Mouse (Mus musculus) hindbrain, postnatal 0 days (tissue): ENCODE results near the gene Elovl7. TPM values are rescaled to one million over a fixed set of nuclear protein-coding genes. Genes with fewer than 3 reads are reported as not detected.
A peak's percentile ranks its signal among the peaks of the same experiment; 100 is the strongest.

Experiments
- ATAC-seq: fragments of 200-750 bp; cut with Nextera tagmentation; 2 replicates; pipeline ENCODE4 v1.8.0; 2017; ENCODE audit warnings: mild to moderate bottlenecking, moderate TSS enrichment, moderate library complexity
- DNase-seq: peaks from one replicate; pipeline ENCODE4 v3.0.0-alpha.2; 2015; ENCODE audit warnings: low spot score
- H3K27ac ChIP-seq: fragments of 300-500 bp; sonication (generic); 2 replicates; pipeline ENCODE4 v1.5.1; 2014; ENCODE audit warnings: mild to moderate bottlenecking
- H3K27me3 ChIP-seq: fragments of 300-500 bp; sonication (generic); 2 replicates; pipeline ENCODE4 v1.6.1; 2014; ENCODE audit warnings: low read length, mixed read lengths; ENCODE audit not compliant: insufficient read depth
- H3K36me3 ChIP-seq: fragments of 300-500 bp; sonication (generic); 2 replicates; pipeline ENCODE4 v1.6.1; 2014; ENCODE audit warnings: low read length, mixed read lengths; ENCODE audit not compliant: insufficient read depth
- H3K4me1 ChIP-seq: fragments of 300-500 bp; sonication (generic); 2 replicates; pipeline ENCODE4 v1.6.1; 2014; ENCODE audit warnings: antibody characterized with exemption, low read length, mixed read lengths; ENCODE audit not compliant: insufficient read depth
- H3K4me2 ChIP-seq: fragments of 300-500 bp; sonication (generic); 2 replicates; pipeline ENCODE4 v1.6.1; 2014; ENCODE audit warnings: low read depth, mild to moderate bottlenecking, low read length, moderate library complexity, mixed read lengths
- H3K4me3 ChIP-seq: fragments of 300-500 bp; sonication (generic); 2 replicates; pipeline ENCODE4 v1.5.1; 2014; ENCODE audit warnings: low read length
- H3K9ac ChIP-seq: fragments of 300-500 bp; sonication (generic); replicated peaks from 2 replicates; pipeline ENCODE4 v1.6.1; 2014; ENCODE audit warnings: mild to moderate bottlenecking, low read length, moderate library complexity, mixed read lengths
- H3K9me3 ChIP-seq: fragments of 300-500 bp; sonication (generic); 2 replicates; pipeline ENCODE4 v1.6.1; 2016; ENCODE audit warnings: low read length, mixed read lengths
- CTCF ChIP-seq: IDR thresholded peaks from 2 replicates; pipeline ENCODE4 v1.5.1; 2016; ENCODE audit warnings: antibody characterized with exemption, control low read depth, low read depth
- WGBS: fragments of 180-500 bp; shearing (Covaris S2); extraction: QIAGEN DNeasy Blood & Tissue Kit; methylation state at CpG from one replicate; pipeline ENCODE4 v1.1.7; 2014; 5-methylcytosine and 5-hydroxymethylcytosine counted together
- polyA plus RNA-seq: library from polyadenylated mRNA; unstranded; fragments of >200 nt; fragmentation: Nextera tagmentation; extraction: Ambion mirVana; gene quantifications from 2 replicates; pipeline ENCODE4 v1.2.1, GENCODE M21; 2015
- total RNA-seq: library from RNA; depleted of rRNA; stranded (reverse); fragments of >200 nt; gene quantifications from 2 replicates; pipeline ENCODE4 v1.2.3, GENCODE M21; 2014

Gene Elovl7
- total and polyA plus RNA-seq, 2 experiments from 2014 or later: 4.0 to 5.2 TPM

DNA sequence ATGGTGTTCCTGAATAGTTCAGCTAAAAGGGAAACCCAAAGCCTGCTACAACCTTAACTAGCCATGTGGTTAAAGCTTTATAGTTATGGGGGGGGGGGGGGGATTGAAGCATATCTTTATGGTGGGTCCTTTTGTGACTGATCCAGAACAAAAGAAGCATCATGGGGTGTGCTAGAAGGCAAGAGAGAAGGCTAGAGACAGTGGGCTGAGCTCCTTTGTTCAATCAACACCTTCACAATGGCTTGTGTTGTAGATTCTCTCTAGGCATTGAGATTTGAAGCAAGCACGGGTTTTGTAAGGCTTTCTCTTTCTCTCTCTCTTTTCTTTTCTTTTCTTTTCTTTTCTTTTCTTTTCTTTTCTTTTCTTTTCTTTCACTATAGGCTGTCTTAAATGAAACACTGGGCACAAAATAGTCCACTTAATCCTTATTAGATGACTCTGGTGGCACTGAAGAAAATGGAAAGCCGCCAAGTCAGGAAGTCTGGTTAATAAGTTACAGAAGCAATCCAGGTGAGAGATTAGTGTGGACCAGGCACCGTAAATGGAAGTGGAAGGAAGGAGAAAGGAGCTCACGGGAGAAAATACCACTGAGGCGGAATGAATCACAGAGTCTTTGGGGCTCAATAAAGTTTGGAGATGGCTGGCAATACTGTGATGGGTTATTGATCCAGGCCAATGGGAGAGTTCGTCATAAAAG is 15.6 kb downstream of the Elovl7 start:
- Histone ChIP-seq H3K4me3 (no peak overlapping the region), H3K9ac (no peak overlapping the region), H3K27ac (no peak overlapping the region), H3K36me3 (no peaks in the 10 kb centered on the region), H3K4me2 (no peak overlapping the region), H3K27me3 (no peaks in the 10 kb centered on the region), H3K4me1 (no peaks in the 10 kb centered on the region), H3K9me3 (no peaks in the 10 kb centered on the region)
- DNase-seq (no peak), ATAC-seq (no peak)
- TF ChIP-seq CTCF: no peak
- 68% methylated on average over 6 of the region's 6 CpGs for WGBS

DNA sequence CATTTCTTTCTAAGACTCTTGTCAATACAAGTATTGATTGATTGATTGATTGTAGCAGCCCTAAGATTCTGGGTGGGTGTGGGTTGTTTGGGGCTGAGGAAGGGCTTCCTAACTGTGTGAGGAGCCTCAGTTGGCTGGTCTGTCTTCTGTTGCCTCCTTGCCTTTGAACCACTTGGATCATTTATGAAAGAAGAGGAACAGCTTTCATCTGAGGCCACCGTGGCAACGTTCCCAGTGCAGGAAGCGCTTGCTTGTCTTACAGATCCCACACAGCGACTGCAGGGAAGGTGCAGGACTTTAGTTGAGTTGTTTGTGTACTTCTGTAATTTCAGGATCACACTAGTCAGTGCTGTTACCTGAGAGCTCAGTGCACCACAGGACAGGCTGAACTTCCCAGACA is 25.8 kb downstream of the Elovl7 start:
- TF ChIP-seq CTCF: no peak
- H3K4me3 ChIP-seq: no peak overlapping the region
- no peak for DNase-seq
- H3K9me3 ChIP-seq: no peaks in the 10 kb centered on the region
- H3K4me1 ChIP-seq: no peaks in the 10 kb centered on the region
- no peak for ATAC-seq
- no peaks in the 10 kb centered on the region for H3K36me3 ChIP-seq
- no peaks in the 10 kb centered on the region for H3K27me3 ChIP-seq
- no peak overlapping the region for H3K27ac ChIP-seq
- WGBS: 52% methylated on average over 4 of the region's 4 CpGs
- no peak overlapping the region for H3K9ac ChIP-seq
- H3K4me2 ChIP-seq: no peak overlapping the region

DNA sequence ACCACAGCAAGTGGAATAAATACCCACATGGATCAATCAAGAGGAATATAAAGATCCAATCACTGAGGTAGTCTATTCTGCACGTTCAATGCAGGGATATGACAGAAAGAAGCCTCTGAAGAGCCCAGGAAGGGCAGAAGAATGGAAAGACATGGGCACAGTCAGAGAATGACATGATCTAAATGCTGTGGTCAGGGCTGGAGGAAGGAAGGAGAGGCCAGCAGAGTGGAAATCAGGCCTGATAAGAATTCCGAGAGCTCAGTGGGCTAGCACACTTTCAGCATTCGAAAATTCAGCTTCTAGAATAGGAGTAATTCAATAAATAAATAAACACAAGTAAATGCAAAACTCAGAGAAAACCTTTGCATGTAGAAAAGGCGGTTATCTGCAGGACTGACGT is 27.5 kb downstream of the Elovl7 start:
- no peak for TF ChIP-seq CTCF
- Histone ChIP-seq H3K36me3 (no peaks in the 10 kb centered on the region), H3K27ac (no peak overlapping the region), H3K27me3 (no peaks in the 10 kb centered on the region), H3K9ac (no peak overlapping the region), H3K9me3 (no peaks in the 10 kb centered on the region), H3K4me1 (no peaks in the 10 kb centered on the region), H3K4me3 (no peak overlapping the region), H3K4me2 (no peak overlapping the region)
- 82% methylated on average over 5 of the region's 5 CpGs for WGBS
- ATAC-seq: no peak
- DNase-seq: no peak

DNA sequence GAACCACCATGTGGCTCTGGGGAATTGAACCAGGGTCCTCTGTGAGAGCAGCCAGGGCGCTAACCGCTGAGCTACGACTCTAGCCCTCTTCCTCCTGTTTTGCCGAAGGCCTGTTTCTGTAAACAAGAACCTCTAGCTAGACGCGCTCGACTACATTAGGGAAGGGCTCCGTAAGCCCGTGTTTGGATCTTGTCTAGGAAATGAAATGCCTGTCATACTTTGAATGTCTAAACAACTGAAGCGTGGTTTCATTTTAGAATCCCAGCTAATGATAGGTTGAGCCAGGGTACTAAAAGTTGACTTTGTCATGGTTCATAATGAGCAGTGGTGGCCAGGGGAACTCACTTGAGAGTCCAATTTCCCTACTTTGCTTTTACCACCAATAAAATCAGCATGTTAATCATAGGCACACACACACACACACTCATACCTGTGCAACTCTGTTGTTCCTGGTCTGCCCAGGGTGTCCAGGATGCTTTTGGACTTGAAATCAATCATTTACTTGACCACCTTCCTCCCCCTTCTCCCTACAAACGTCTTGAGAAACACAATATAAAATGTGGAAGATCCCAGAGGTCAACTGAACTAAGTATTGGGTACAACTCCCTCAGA is 31.0 kb downstream of the Elovl7 start:
- Histone ChIP-seq H3K36me3 (no peaks in the 10 kb centered on the region), H3K4me3 (no peak overlapping the region), H3K9me3 (no peaks in the 10 kb centered on the region), H3K4me2 (no peak overlapping the region), H3K4me1 (no peaks in the 10 kb centered on the region), H3K27me3 (no peaks in the 10 kb centered on the region), H3K9ac (no peak overlapping the region), H3K27ac (no peak overlapping the region)
- ATAC-seq: no peak
- no peak for DNase-seq
- 85% methylated on average over 11 of the region's 11 CpGs for WGBS
- TF ChIP-seq CTCF: no peak

DNA sequence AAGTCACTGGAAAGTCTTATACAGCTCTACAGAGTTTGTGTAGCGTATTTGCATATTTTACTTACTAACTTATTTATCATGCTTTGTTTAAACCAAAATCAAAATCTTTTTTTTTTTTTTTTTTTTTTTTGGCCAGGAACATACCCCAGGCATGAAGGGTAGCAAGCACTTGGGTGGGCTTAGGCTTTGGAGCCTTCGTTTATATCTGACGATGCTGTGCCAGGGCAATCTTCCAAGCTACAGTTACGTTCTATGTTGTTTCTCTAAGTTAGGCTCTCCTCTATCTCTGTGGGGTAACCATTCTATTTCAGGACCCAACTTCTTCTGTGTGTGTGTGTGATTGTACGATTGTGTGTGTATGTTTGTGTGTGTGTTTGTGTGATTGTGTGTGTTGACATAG is 36.9 kb downstream of the Elovl7 start:
- ATAC-seq (no peak), DNase-seq (no peak)
- Histone ChIP-seq H3K4me1 (no peaks in the 10 kb centered on the region), H3K27me3 (no peaks in the 10 kb centered on the region), H3K27ac (no peak overlapping the region), H3K4me2 (no peak overlapping the region), H3K36me3 (no peaks in the 10 kb centered on the region), H3K4me3 (no peak overlapping the region), H3K9ac (no peak overlapping the region), H3K9me3 (no peaks in the 10 kb centered on the region)
- WGBS: 66% methylated on average over 5 of the region's 5 CpGs
- no peak for TF ChIP-seq CTCF

DNA sequence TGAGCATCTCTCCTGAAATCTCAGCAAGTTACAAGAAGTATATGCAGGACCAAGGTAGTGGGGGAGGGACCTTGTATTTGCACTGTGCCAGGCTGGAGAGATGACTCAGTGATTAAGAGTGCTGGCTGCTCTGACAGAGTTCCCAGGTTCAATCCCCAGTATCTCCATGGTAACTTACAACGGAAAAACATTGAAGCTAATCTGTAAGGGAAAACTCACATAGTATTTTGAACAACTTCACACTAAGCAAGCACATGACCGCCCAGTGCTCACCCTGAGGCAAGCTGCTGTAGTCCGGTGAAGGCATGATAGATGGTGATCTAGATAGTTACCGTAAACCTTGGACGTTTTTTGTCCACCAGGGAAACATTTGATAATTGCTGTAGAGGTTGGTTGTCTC is 39.8 kb downstream of the Elovl7 start:
- TF ChIP-seq CTCF: no peak

DNA sequence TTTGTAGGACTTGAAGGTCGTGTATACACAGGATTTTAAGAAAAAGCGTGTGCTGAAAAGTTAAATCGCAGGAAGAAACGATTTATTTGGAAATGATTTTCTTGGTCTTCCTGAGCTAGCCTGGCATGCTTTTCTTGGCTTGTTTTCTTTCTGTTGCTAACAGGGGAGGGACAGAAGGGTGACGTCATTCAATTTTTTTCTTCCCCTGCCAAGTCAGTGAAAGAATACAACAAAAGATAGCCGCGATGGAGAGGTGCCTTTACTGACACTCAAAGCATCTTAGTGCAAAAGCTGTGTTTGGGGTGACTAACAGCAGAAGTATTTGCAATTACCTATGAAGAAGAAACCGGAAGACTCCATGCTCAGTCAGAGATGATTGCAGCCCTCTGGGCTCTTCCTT is 48.8 kb downstream of the Elovl7 start:
- Histone ChIP-seq H3K4me3 (no peak overlapping the region), H3K4me2 (0 out of 2 replicates have a peak overlapping the region, but pooled peaks have one; percentile 25), H3K27ac (no peak overlapping the region), H3K4me1 (no peaks in the 10 kb centered on the region), H3K27me3 (no peaks in the 10 kb centered on the region), H3K9me3 (no peaks in the 10 kb centered on the region), H3K36me3 (no peaks in the 10 kb centered on the region), H3K9ac (no peak overlapping the region)
- ATAC-seq: no peak
- no peak for TF ChIP-seq CTCF
- DNase-seq: peak; percentile 12
- WGBS: 44% methylated on average over 8 of the region's 8 CpGs

More for the DNA sequence above, 39.8 kb downstream of the Elovl7 start:
- Histone ChIP-seq H3K9ac (no peak overlapping the region), H3K27ac (no peak overlapping the region), H3K36me3 (no peaks in the 10 kb centered on the region), H3K9me3 (no peaks in the 10 kb centered on the region), H3K27me3 (no peaks in the 10 kb centered on the region), H3K4me2 (no peak overlapping the region), H3K4me1 (no peaks in the 10 kb centered on the region), H3K4me3 (no peak overlapping the region)
- ATAC-seq (no peak), DNase-seq (no peak)
- 88% methylated on average over 5 of the region's 5 CpGs for WGBS
